Mouse (Mus musculus) kidney, embryonic 14.5 days (tissue): ENCODE data around the gene Ephb2. TPM values are rescaled to one million over a fixed set of nuclear protein-coding genes. Genes with fewer than 3 reads are reported as not detected.
A peak's percentile ranks its signal among the peaks of the same experiment; 100 is the strongest.

ENCODE experiments used
- ATAC-seq: fragments of 200-750 bp; cut with Nextera tagmentation; 2 replicates; pipeline ENCODE4 v1.8.0; 2017; ENCODE audit warnings: moderate number of reproducible peaks, mild to moderate bottlenecking, moderate TSS enrichment, moderate library complexity; ENCODE audit not compliant: low FRiP score, low TSS enrichment
- H3K27ac ChIP-seq: fragments of 300-500 bp; sonication (generic); 2 replicates; pipeline ENCODE4 v1.5.1; 2014; ENCODE audit warnings: low read depth, mild to moderate bottlenecking, low read length, moderate library complexity, mixed read lengths
- H3K27me3 ChIP-seq: fragments of 300-500 bp; sonication (generic); 2 replicates; pipeline ENCODE4 v1.6.1; 2014; ENCODE audit warnings: mild to moderate bottlenecking, low read length; ENCODE audit not compliant: control insufficient read depth, insufficient read depth
- H3K36me3 ChIP-seq: fragments of 300-500 bp; sonication (generic); 2 replicates; pipeline ENCODE4 v1.6.1; 2014; ENCODE audit warnings: low read length, mixed read lengths; ENCODE audit not compliant: control insufficient read depth, insufficient read depth
- H3K4me1 ChIP-seq: fragments of 300-500 bp; sonication (generic); 2 replicates; pipeline ENCODE4 v1.6.1; 2014; ENCODE audit warnings: low read length, mixed read lengths; ENCODE audit not compliant: control insufficient read depth, insufficient read depth
- H3K4me2 ChIP-seq: fragments of 300-500 bp; sonication (generic); replicated peaks from 2 replicates; pipeline ENCODE4 v1.6.1; 2014; ENCODE audit warnings: low read depth, mild to moderate bottlenecking, low read length
- H3K4me3 ChIP-seq: fragments of 300-500 bp; sonication (generic); 2 replicates; pipeline ENCODE4 v1.5.1; 2014; ENCODE audit warnings: mild to moderate bottlenecking, low read length
- H3K9ac ChIP-seq: fragments of 300-500 bp; sonication (generic); 2 replicates; pipeline ENCODE4 v1.6.1; 2014; ENCODE audit warnings: low read depth, mild to moderate bottlenecking, low read length, moderate library complexity
- H3K9me3 ChIP-seq: fragments of 300-500 bp; sonication (generic); 2 replicates; pipeline ENCODE4 v1.6.1; 2016; ENCODE audit warnings: low read length; ENCODE audit not compliant: control insufficient read depth
- WGBS: fragments of 180-500 bp; shearing (Covaris S2); extraction: QIAGEN DNeasy Blood & Tissue Kit; methylation state at CpG from one replicate; pipeline ENCODE4 v1.1.7; 2014; 5-methylcytosine and 5-hydroxymethylcytosine counted together
- polyA plus RNA-seq: library from polyadenylated mRNA; unstranded; fragments of >200 nt; fragmentation: Nextera tagmentation; extraction: Ambion mirVana; gene quantifications from 2 replicates; pipeline ENCODE4 v1.2.1, GENCODE M21; 2014

Ephb2 gene
- polyA plus RNA-seq, 1 experiment from 2014 or later: 9.1 TPM

DNA sequence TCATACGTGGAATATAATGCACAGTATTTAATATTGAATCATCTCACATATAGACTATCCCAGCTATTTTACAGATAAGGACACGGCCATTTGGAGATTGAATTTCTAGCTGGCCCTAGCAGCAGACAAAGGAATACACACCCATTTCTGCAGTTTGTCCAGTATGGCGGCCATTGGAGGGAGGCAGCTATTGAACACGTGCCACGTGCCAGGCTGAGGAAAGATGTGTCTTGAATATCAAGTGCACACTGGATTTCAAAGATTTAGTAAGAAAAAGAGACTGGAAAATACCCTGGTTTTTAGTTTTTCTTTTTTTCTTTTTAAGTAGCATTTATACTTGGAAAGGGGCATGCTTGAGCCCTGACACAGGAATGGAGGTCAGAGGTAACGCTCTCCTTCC lies 11.4 kb upstream of the Ephb2 start:
- Histone ChIP-seq H3K4me3 (no peak overlapping the region), H3K27ac (no peak overlapping the region), H3K4me2 (no peak overlapping the region), H3K36me3 (no peaks in the 10 kb centered on the region), H3K27me3 (no peaks in the 10 kb centered on the region), H3K9me3 (no peaks in the 10 kb centered on the region), H3K9ac (no peak overlapping the region), H3K4me1 (no peaks in the 10 kb centered on the region)
- ATAC-seq: no peak
- 73% methylated on average over 6 of the region's 6 CpGs for WGBS

DNA sequence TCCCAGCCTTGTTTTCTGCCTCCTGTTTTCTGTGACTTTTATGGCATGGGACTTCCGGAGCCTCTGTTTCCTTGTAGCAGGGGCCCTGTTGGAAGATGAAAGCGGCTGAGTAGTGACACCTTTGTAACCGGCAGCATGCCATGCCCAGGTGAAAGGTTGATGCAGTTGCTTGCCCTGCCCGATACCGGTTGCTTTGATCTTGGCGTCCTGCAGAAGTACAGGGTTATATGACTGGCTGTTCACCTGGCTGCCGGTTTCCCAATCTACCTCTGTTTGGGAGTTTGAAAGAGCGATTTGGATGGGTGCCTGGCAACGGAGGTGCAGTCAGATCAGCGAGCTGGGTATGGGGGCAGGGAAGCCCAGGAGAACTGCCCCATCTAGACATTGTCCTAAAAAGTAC lies 7.0 kb upstream of the Ephb2 start:
- H3K36me3 ChIP-seq: no peaks in the 10 kb centered on the region
- no peak overlapping the region for H3K4me3 ChIP-seq
- H3K4me1 ChIP-seq: no peaks in the 10 kb centered on the region; the same call in 1 of the 2 replicates
- H3K27me3 ChIP-seq: no peaks in the 10 kb centered on the region; the same call in none of the 2 replicates
- no peaks in the 10 kb centered on the region for H3K9me3 ChIP-seq
- H3K4me2 ChIP-seq: no peak overlapping the region
- 64% methylated on average over 10 of the region's 10 CpGs for WGBS
- H3K9ac ChIP-seq: no peak overlapping the region
- H3K27ac ChIP-seq: no peak overlapping the region
- ATAC-seq: no peak

DNA sequence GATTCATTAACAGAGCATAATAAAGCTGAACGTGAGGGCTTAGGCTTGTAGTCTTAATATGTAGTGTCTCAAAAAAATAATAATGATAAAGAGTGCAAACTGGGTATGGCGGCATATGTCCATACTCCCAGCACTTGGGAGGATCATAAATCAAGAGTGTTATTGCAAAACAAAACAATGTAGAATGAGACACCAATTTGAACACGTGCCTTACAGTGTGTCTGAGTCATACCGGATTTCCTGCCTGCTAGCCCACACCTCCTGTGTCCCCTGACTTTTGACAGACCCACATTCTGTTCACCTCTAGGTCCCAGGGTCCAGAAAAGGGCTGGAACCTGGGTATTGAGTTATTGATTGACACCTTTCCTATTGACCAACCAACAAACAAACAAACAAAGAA lies 6.2 kb upstream of the Ephb2 start:
- no peak overlapping the region for H3K9ac ChIP-seq
- 60% methylated on average over 4 of the region's 4 CpGs for WGBS
- H3K4me1 ChIP-seq: peaks cover 1% of the 10 kb centered on the region; the same call in 1 of the 2 replicates
- H3K9me3 ChIP-seq: no peaks in the 10 kb centered on the region
- H3K27ac ChIP-seq: no peak overlapping the region
- no peak for ATAC-seq
- H3K4me2 ChIP-seq: no peak overlapping the region
- no peaks in the 10 kb centered on the region; the same call in none of the 2 replicates for H3K27me3 ChIP-seq
- no peaks in the 10 kb centered on the region for H3K36me3 ChIP-seq
- H3K4me3 ChIP-seq: no peak overlapping the region

DNA sequence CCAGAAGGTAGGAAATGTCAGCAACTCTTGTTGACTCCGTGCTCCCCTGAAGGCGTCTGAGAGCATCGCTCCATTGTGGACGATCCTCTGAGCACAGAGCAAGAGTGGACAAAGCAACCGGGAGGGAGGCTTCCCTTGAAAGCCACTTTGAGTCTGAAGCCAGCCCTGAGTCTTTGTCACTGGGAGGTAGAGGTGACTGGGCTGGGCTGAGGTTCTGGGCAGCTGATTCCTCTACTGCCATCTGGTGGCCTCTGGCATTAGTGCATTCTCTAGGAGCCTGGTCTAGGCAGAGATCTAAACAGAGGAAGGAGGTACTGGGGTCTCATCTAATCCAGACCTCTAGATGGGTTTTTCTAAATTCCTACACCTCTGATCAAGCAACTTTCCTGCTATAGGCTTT lies 5.3 kb upstream of the Ephb2 start:
- Histone ChIP-seq H3K9me3 (no peaks in the 10 kb centered on the region), H3K27ac (no peak overlapping the region), H3K4me1 (peaks cover 6% of the 10 kb centered on the region; the same call in 1 of the 2 replicates), H3K4me3 (no peak overlapping the region), H3K9ac (no peak overlapping the region), H3K36me3 (no peaks in the 10 kb centered on the region), H3K4me2 (no peak overlapping the region), H3K27me3 (no peaks in the 10 kb centered on the region; the same call in none of the 2 replicates)
- ATAC-seq: peak; percentile 63; the same call in 1 of the 2 replicates
- WGBS: 13% methylated on average over 5 of the region's 5 CpGs

DNA sequence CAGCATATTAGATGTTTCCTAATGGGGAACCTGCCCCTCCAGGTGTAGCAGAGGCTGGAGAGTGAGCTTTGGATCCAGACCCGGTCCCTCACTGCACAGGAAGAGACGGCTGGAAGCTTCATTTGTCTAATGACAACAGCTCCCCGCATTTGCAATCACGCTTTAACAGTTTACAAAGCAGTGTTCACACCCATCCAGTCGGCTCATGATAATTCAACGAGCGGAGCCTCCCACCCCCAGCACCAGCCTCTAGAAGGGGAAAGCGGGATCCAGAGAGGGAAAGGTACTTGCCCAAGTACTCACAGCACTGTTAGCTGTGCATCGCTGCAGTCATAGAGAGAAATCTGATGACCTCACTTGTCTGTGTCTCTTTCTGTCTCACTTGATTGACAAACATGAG lies 2.7 kb upstream of the Ephb2 start:
- 64% methylated on average over 9 of the region's 9 CpGs for WGBS
- Histone ChIP-seq H3K27me3 (peaks cover 4% of the 10 kb centered on the region), H3K9me3 (no peaks in the 10 kb centered on the region), H3K4me3 (no peak overlapping the region), H3K36me3 (no peaks in the 10 kb centered on the region), H3K4me2 (no peak overlapping the region), H3K9ac (no peak overlapping the region), H3K27ac (no peak overlapping the region), H3K4me1 (peaks cover 13% of the 10 kb centered on the region; the same call in 1 of the 2 replicates)
- ATAC-seq: no peak

DNA sequence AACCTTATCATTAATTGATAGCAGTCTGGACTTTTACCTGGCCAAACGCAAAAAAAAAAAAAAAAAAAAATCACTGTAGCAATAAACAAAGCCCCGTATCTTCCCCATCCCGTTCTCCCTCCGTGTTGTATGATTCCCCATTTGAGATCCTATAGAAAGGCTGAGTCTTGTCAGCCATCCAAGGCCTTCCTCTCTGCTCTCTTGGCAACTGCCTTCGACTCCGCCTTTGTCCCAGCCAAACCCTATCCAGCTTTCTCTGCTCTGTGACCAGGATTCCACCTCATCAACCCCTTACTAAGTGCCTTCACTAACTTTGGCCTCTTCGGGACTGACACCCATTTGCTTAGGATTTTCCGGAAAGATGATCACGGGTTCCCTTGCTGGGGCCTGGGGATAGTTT lies 2.2 kb upstream of the Ephb2 start:
- Histone ChIP-seq H3K9me3 (no peaks in the 10 kb centered on the region), H3K4me1 (peaks cover 15% of the 10 kb centered on the region; the same call in 1 of the 2 replicates), H3K4me2 (no peak overlapping the region), H3K4me3 (no peak overlapping the region), H3K36me3 (no peaks in the 10 kb centered on the region), H3K9ac (no peak overlapping the region), H3K27me3 (peaks cover 6% of the 10 kb centered on the region), H3K27ac (no peak overlapping the region)
- no peak for ATAC-seq
- WGBS: 79% methylated on average over 9 of the region's 9 CpGs

DNA sequence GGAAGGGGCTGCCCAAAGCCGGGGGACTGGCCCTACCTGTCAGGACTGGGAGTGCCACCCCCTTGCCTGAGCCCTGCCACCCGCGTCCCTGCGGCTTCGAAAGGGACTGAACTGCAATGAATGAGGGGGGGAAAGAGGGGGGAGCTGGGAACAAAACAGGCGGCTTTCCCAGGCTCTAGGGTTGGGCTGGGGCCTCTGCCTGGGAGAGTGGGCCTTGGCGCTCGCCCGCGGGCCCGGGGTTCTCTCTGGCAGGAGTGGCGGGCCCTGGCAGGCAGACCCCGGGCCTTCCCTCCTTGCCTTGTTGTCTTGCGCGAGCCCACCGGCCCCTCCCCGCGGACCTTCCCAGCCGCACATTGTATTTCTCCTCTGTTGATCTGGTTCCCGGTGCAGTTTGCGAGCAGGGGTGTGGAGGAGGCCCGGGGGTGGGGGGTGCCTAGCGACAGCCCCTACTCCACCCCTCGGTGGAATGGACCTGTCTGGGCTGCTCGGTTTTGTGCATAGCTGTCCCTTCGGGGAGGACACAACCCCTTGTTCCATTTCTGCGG lies 671 bp upstream of the Ephb2 start:
- ATAC-seq: peak; percentile 58
- Histone ChIP-seq H3K4me2 (peak overlapping the region; percentile 98), H3K36me3 (no peaks in the 10 kb centered on the region), H3K27ac (peak overlapping the region; percentile 88), H3K4me1 (peaks cover 24% of the 10 kb centered on the region; the same call in 1 of the 2 replicates), H3K27me3 (peaks cover 7% of the 10 kb centered on the region), H3K4me3 (peak overlapping the region; percentile 91), H3K9ac (peak overlapping the region; percentile 84), H3K9me3 (no peaks in the 10 kb centered on the region)
- WGBS: 0% methylated on average over 27 of the region's 27 CpGs

DNA sequence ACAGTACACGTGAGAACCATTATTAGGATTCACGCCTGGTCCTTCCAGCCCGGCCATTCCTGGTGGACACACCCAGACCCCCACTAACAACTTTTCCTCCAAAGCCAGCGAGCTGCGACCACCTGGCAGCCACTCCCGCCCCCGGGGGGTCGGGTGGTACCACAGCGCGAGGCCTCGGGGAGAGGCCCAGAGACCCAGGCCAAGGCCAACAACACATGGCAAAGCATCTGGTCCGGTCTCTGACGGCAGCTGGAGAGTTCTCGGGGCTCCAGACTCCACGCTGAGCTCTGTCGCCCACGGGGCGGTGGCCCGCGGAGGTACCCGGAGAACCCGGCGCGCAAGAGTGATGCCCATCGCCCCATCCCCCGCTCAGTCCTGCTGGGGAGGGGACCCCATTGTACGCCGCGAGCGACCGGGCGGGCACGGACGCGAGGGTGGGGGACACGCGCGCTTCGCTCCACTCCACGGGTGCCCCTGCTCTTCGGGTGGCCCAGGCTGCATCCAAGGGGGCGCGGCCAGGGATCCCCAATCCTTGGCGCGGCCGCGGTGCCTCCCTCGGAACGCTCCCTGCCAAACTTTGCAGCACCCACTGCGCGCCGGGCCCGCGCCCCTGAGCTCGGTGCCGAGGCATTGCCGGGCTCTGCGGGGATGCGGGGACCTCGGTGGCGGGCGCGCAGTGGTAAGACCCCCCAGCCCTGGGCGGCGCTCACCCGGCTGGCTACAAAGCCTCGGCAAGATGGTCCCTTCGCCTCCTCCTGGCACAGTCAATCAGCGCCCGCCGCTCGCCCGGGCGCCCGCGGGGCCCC lies 770 bp downstream of the Ephb2 start:
- Histone ChIP-seq H3K36me3 (no peaks in the 10 kb centered on the region), H3K9me3 (no peaks in the 10 kb centered on the region), H3K9ac (peak overlapping the region; percentile 84), H3K27ac (no peak overlapping the region; the same call in 1 of the 2 replicates), H3K4me2 (peak overlapping the region; percentile 98), H3K4me1 (peaks cover 30% of the 10 kb centered on the region), H3K27me3 (peaks cover 10% of the 10 kb centered on the region), H3K4me3 (peak overlapping the region; percentile 91)
- ATAC-seq: peak; percentile 59
- WGBS: 1% methylated on average over 76 of the region's 76 CpGs

DNA sequence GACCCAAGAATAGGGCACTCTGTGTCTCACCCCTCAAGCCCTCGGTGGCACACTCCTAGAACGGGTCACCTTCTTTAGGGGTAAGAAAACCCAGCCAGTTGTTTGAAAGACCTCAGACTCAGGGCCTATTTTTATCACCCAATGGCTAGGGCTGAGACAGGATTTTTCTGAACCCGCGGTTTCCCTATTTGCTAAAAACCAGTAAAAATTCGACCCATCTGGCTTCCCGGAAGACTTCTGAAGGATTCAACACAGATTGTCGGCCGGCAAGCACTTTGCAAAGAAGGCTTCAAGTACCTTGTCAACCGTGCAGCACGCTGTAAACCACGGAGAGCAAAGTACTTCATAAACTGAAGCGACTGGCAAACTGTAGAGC lies 1.4 kb downstream of the Ephb2 start:
- H3K36me3 ChIP-seq: no peaks in the 10 kb centered on the region
- no peak overlapping the region for H3K27ac ChIP-seq
- H3K4me3 ChIP-seq: peak overlapping the region; percentile 91
- peaks cover 12% of the 10 kb centered on the region for H3K27me3 ChIP-seq
- H3K4me2 ChIP-seq: peak overlapping the region; percentile 98
- 13% methylated on average over 12 of the region's 12 CpGs for WGBS
- ATAC-seq: no peak
- H3K4me1 ChIP-seq: peaks cover 36% of the 10 kb centered on the region
- peak overlapping the region; percentile 84 for H3K9ac ChIP-seq
- H3K9me3 ChIP-seq: no peaks in the 10 kb centered on the region
